Mouse (Mus musculus) neural tube, embryonic 13.5 days (tissue): ENCODE measurements around the gene Lmo4. TPM values are rescaled to one million over a fixed set of nuclear protein-coding genes. Genes with fewer than 3 reads are reported as not detected.

Experiments used
- ATAC-seq: fragments of 200-750 bp; cut with Nextera tagmentation; 2 replicates; pipeline ENCODE4 v1.8.0; 2017; ENCODE audit warnings: low read depth, mild to moderate bottlenecking, moderate TSS enrichment, moderate library complexity
- H3K27ac ChIP-seq: fragments of 300-500 bp; sonication (generic); replicated peaks from 2 replicates; pipeline ENCODE4 v1.5.1; 2015; ENCODE audit warnings: moderate library complexity, mild to moderate bottlenecking, inconsistent platforms
- H3K27me3 ChIP-seq: fragments of 300-500 bp; sonication (generic); 2 replicates; pipeline ENCODE4 v1.6.1; 2015; ENCODE audit warnings: mild to moderate bottlenecking, inconsistent platforms
- H3K36me3 ChIP-seq: fragments of 300-500 bp; sonication (generic); 2 replicates; pipeline ENCODE4 v1.6.1; 2015; ENCODE audit warnings: mild to moderate bottlenecking, inconsistent platforms
- H3K4me1 ChIP-seq: fragments of 300-500 bp; sonication (generic); replicated peaks from 2 replicates; pipeline ENCODE4 v1.6.1; 2015; ENCODE audit warnings: inconsistent platforms
- H3K4me2 ChIP-seq: fragments of 300-500 bp; sonication (generic); 2 replicates; pipeline ENCODE4 v1.6.1; 2015; ENCODE audit warnings: inconsistent platforms, mild to moderate bottlenecking, moderate library complexity
- H3K4me3 ChIP-seq: fragments of 300-500 bp; sonication (generic); 2 replicates; pipeline ENCODE4 v1.5.1; 2015; ENCODE audit warnings: mild to moderate bottlenecking, inconsistent platforms
- H3K9ac ChIP-seq: fragments of 300-500 bp; sonication (generic); 2 replicates; pipeline ENCODE4 v1.6.1; 2015; ENCODE audit warnings: moderate library complexity, mild to moderate bottlenecking, inconsistent platforms
- H3K9me3 ChIP-seq: fragments of 300-500 bp; sonication (generic); 2 replicates; pipeline ENCODE4 v1.6.1; 2016; ENCODE audit warnings: inconsistent platforms
- WGBS: fragments of 180-500 bp; shearing (Covaris S2); methylation state at CpG from one replicate; pipeline ENCODE4 v1.1.7; 2015; 5-methylcytosine and 5-hydroxymethylcytosine counted together
- polyA plus RNA-seq: library from polyadenylated mRNA; unstranded; fragments of >200 nt; fragmentation: Nextera tagmentation; extraction: Ambion mirVana; gene quantifications from 2 replicates; pipeline ENCODE4 v1.2.1, GENCODE M21; 2015

The Lmo4 gene
- polyA plus RNA-seq, result 68.9 and 73.4 TPM in 2 replicates

DNA sequence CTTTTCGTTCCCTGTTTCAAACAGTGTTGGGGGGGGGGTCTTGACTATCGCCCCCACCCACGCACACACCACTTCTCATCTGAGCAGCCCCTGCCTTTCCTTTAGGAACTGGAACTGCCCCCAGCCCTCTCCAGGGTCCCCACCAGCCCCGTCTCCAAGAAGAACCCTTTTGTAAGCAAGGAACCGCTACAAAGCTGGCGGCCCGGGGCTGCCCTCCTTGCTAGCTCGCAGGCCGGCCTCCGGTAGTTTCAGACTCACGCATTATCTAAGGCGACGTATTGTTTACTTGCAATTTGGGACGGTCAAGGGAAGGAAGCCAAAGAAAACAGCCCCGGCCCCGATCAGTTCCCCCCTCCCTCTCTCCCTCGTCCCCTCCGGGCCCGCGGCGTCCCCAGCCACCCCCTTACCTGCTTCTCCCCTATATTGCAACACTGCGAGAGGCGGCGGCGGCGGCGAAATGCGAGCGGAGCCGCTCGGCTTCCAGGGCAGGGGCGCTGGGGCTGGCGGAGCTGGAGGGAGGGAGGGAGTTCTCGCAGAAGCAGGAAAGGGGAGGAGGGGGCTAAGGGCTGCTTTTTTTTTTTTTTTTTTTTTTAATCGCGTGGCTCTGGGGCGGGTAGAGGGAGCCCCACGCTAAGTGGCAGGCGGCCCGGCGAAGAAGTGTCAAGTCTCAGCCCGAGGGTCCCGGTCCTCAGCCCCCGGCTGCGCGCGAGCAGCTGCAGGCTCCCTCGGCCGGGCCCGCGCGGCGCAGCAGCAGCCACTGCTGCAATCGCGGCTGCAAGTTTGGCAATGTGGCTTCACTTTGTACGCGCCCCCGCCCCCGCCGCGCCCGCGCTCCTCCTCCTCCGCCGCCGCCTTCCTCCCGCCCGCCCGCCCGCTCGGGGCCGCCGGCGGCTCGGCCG is at the start of gene Lmo4:
Gene Lmo4, minus strand, starts transcription at position 808 of the 899 bp plus-strand sequence.
- Histone ChIP-seq H3K4me3 (peak within 1 kb of the TSS; percentile 90), H3K9me3 (no peaks in the 10 kb centered on the region), H3K36me3 (peaks cover 5% of the 10 kb centered on the region; the same call in 1 of the 2 replicates), H3K27ac (peak within 1 kb of the TSS; percentile 99), H3K4me2 (peak within 1 kb of the TSS; percentile 86), H3K27me3 (no peaks in the 10 kb centered on the region), H3K9ac (peak within 1 kb of the TSS; percentile 96), H3K4me1 (peaks cover 42% of the 10 kb centered on the region)
- under 1% methylated on average over 45 of the region's 76 CpGs for WGBS
- peak; percentile 83 for ATAC-seq

DNA sequence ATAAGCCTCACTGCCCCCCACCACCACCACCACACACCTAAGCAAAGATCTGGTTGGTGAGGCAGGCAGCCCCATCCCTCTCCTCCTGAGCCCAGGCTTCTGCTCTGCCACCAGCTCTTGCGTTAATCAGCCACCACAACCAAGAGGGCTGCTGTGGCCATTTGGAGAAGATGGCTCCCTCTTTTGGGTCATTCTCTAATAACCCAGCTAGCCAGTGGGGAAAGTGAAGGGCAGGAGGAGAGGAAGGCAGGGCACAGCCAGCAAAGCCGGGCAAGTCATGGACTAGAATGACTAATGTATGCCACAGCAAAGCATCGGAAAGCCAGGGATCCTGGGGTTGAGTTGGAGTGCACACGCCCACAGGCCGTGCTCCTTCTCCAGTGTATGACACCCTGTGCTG is 49.3 kb upstream of the Lmo4 start:
- Histone ChIP-seq H3K4me1 (peaks cover 13% of the 10 kb centered on the region), H3K27ac (no peak overlapping the region), H3K4me2 (no peak overlapping the region), H3K9ac (no peak overlapping the region), H3K9me3 (no peaks in the 10 kb centered on the region), H3K36me3 (no peaks in the 10 kb centered on the region), H3K4me3 (no peak overlapping the region), H3K27me3 (no peaks in the 10 kb centered on the region)
- ATAC-seq, result no peak
- 82% methylated on average over 5 of the region's 5 CpGs for WGBS

DNA sequence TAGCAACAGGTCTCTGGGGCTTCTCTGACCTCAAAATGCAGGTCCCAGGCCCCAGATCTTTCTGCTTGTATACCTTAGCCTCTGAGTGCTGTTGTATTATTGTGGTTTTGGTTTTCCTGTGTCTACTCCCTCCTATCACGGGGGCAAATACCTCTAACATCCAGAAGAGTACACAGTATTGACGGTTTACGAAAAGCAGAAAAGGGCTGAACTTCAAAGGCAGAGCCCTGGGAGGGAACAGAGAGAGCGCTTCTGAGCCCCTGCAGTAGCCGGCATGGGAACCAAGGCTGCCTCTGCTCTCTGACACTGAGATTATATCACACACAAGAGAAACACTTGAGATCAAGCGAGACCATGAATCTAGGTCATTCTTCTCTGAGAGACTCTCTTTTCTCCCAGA is 48.0 kb upstream of the Lmo4 start:
- 83% methylated on average over 6 of the region's 6 CpGs for WGBS
- H3K4me1 ChIP-seq, result 0 out of 2 replicates have a peak, but pooled peaks cover 2% of the 10 kb centered on the region
- no peak for ATAC-seq
- no peaks in the 10 kb centered on the region for H3K36me3 ChIP-seq
- no peak overlapping the region for H3K4me3 ChIP-seq
- H3K9ac ChIP-seq, result no peak overlapping the region
- H3K9me3 ChIP-seq, result no peaks in the 10 kb centered on the region
- H3K27me3 ChIP-seq, result no peaks in the 10 kb centered on the region
- no peak overlapping the region for H3K4me2 ChIP-seq
- no peak overlapping the region for H3K27ac ChIP-seq

DNA sequence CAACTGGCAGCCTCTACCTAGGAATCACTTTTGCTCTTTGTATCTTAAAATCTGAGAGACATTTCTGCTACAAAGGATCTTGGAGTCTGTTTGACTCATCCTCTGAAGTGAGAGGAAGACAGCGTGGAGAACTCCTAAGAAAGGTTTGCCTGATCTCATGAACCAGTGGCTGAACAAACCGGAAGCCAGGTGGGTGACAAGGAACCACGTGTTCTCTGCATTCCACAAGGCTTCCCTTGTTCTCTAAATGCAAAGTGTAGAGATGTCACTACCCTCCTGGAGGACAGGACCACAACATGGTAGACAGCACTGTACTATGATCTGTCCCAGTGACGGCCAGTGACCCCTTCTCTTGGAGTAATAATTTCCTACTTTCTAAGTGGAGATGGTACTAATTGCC is 47.1 kb upstream of the Lmo4 start:
- Histone ChIP-seq H3K9me3 (no peaks in the 10 kb centered on the region), H3K4me1 (no peaks in the 10 kb centered on the region), H3K4me3 (no peak overlapping the region), H3K9ac (no peak overlapping the region), H3K27ac (no peak overlapping the region), H3K4me2 (no peak overlapping the region), H3K27me3 (no peaks in the 10 kb centered on the region), H3K36me3 (no peaks in the 10 kb centered on the region)
- WGBS, result 90% methylated on average over 4 of the region's 4 CpGs
- no peak for ATAC-seq

DNA sequence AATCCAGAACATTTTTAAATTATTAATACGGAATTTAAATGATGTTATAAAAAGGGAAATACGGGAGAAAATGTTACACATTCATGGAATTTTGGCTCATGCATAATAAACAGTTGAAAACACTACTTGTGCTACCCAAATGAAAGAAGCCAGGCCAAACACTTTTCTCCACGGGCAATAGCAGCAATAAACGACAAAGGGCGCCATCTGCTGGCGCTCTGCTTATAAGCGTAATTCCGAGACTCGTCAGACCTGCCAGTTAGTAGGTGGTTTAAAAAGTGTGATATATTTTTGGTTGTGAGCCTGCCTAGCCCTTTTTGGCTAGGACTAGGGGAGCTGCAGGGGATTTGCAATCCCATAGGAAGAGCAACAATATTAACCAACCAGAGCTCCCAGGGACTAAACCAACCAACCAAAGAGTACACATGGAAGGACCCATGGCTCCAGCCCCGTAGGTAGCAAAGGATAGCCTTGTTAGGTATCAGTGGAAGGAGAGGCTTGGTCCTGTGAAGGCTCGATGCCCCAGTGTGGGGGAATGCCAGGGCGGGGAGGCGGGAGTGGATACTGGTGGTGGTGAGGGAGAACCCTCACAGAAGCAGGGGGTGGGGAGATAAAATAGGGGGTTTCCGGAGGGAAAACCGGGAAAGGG is 37.1 kb upstream of the Lmo4 start:
- Histone ChIP-seq H3K9me3 (no peaks in the 10 kb centered on the region), H3K36me3 (no peaks in the 10 kb centered on the region), H3K4me3 (no peak overlapping the region), H3K27me3 (no peaks in the 10 kb centered on the region), H3K4me1 (no peaks in the 10 kb centered on the region), H3K27ac (no peak overlapping the region), H3K9ac (no peak overlapping the region), H3K4me2 (no peak overlapping the region)
- ATAC-seq, result peak; percentile 36; the same call in 1 of the 2 replicates
- WGBS, result 26% methylated on average over 15 of the region's 15 CpGs

DNA sequence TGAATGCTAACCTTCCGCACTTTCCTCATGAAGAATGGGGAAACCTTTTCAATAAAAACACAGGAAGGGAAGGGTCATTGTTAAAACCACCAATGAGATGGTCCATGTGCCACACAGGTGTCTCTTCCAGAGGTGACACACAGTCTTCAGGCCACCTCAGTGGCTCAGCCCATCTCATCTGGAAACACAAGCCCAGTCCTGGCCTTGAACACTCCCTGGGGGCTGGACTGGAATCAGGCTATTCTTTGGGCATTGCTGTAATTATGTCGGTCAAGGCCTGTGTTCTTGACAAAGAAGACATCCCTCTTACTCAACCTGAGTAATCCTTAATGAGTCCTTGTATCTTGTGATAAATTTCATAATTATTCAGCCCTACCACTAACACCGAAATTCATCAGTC is 36.1 kb upstream of the Lmo4 start:
- no peak overlapping the region for H3K4me2 ChIP-seq
- 68% methylated on average over 3 of the region's 3 CpGs for WGBS
- no peak overlapping the region for H3K27ac ChIP-seq
- H3K36me3 ChIP-seq, result no peaks in the 10 kb centered on the region
- H3K9ac ChIP-seq, result no peak overlapping the region
- no peaks in the 10 kb centered on the region for H3K9me3 ChIP-seq
- H3K4me3 ChIP-seq, result no peak overlapping the region
- no peaks in the 10 kb centered on the region for H3K27me3 ChIP-seq
- ATAC-seq, result no peak
- H3K4me1 ChIP-seq, result no peaks in the 10 kb centered on the region

DNA sequence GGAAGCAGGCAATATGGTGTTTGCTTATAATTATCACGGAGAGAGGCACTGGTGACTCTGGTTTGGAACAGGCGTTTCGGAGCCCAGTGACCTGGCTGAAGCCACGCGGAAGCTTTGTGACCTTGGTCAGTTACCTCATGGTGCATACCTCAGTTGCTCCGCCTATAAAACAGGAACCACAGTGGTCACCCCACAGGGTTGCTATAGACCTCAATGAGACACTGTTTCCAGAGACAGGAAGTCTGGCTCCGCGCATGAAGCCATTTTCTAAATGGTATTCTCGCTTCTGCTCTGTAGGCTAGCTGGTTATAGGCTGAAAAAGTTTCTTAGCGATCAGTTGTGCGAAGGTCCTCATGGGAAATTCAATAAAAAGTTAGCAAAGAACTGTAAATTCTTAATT is 33.5 kb upstream of the Lmo4 start:
- Histone ChIP-seq H3K9me3 (no peaks in the 10 kb centered on the region), H3K9ac (no peak overlapping the region), H3K4me2 (no peak overlapping the region), H3K27ac (no peak overlapping the region), H3K36me3 (no peaks in the 10 kb centered on the region), H3K27me3 (no peaks in the 10 kb centered on the region), H3K4me3 (no peak overlapping the region), H3K4me1 (no peaks in the 10 kb centered on the region)
- 90% methylated on average over 11 of the region's 11 CpGs for WGBS
- ATAC-seq, result no peak

DNA sequence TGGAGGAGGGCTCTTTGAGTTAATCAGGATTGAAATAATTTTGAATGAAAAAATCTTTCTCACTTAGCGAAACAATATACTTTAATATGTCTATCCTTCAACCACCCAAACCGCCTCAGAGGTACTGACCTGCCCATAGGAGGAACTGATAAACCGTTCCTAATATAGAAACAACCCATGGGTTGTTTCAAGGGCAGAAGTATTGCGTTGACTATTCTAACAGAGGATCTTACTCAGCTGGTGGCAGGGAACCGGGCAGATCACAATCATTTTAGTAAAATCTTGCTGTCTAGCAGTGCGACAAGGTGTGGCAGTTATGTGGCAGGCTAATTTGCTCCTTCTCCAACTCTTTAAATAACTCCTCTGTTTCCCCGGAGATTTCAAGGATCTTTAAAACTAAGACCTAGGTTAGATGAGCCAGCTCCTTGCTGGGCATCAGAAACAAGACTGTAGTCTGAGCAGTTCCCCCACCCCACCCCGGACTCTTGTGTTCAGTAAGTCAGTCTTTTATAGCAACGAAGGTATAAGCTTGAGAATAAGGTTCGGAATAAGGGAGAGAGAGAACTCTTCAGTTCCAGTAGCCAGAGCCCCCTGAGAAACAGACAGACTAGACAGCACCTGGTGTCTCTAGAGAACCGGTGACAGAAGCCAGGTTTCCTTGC is 27.5 kb upstream of the Lmo4 start:
- Histone ChIP-seq H3K4me1 (no peaks in the 10 kb centered on the region), H3K27ac (no peak overlapping the region), H3K36me3 (no peaks in the 10 kb centered on the region), H3K4me2 (no peak overlapping the region), H3K27me3 (no peaks in the 10 kb centered on the region), H3K9ac (no peak overlapping the region), H3K9me3 (no peaks in the 10 kb centered on the region), H3K4me3 (no peak overlapping the region)
- ATAC-seq, result no peak
- 89% methylated on average over 11 of the region's 11 CpGs for WGBS

DNA sequence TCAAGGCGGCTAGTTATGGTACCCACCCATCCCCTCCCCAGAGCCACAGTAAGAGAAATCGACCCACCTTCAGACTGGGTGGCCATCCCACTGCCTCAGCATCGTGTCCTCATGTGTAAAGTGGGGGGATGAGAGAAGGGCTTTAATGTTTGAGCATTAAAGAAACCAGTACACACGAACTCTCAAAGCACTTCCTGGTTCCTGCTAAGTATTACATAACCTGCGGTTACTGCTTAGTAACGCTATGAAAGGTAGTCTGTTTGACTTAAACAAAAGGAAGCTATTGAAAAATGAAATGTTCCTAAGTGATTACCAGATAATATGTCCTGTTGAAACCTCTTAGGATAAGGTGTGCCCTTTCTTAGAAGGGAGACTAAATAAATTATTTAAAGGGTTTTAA is 26.9 kb upstream of the Lmo4 start:
- no peak for ATAC-seq
- H3K4me2 ChIP-seq, result no peak overlapping the region
- H3K36me3 ChIP-seq, result no peaks in the 10 kb centered on the region
- H3K4me1 ChIP-seq, result no peaks in the 10 kb centered on the region
- 89% methylated on average over 6 of the region's 6 CpGs for WGBS
- H3K4me3 ChIP-seq, result no peak overlapping the region
- H3K27ac ChIP-seq, result no peak overlapping the region
- H3K9me3 ChIP-seq, result no peaks in the 10 kb centered on the region
- H3K27me3 ChIP-seq, result no peaks in the 10 kb centered on the region
- no peak overlapping the region for H3K9ac ChIP-seq

DNA sequence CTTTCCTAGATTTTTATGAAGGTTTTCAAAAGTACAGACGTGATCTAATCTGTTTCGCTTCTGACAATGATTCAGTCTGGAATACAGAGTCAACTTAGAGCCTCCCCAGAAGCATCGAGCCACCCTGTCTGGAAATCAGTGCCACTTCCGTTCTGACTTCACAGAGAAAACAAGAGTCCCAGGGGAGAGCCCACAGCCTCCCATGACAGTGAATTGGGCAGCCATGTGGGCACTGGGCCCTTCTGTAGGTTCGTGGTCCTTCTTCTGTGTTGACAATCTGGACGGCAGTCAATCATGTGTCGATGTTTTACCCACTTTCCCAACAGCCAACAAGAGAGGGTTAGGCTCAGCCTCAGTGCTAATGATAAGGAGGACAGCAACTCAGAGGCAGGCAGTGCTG is 26.4 kb upstream of the Lmo4 start:
- H3K4me2 ChIP-seq, result no peak overlapping the region
- ATAC-seq, result no peak

DNA sequence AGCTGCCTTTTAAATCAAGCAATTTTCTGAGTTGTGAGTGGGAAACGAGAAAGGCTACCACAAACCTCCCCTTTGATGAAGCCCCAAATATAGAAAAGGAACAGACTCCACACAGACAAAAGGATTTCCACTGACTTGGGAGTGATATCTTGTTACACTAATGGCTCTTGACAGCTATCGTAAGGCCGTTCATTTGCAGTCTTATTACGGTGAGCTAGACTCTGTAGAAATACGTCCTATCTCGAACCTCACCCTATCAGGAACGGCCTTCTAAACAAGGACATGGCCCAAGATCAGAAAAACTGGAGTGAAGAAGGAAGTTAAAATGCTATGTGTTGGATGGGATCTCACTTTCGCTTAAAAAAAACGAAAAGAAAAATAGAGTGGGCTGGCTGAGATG is 25.0 kb upstream of the Lmo4 start:
- no peak for ATAC-seq
- H3K4me3 ChIP-seq, result no peak overlapping the region
- peaks cover 7% of the 10 kb centered on the region for H3K4me1 ChIP-seq
- no peak overlapping the region for H3K9ac ChIP-seq
- no peak overlapping the region for H3K27ac ChIP-seq
- no peaks in the 10 kb centered on the region for H3K36me3 ChIP-seq
- WGBS, result 84% methylated on average over 9 of the region's 9 CpGs
- no peaks in the 10 kb centered on the region for H3K9me3 ChIP-seq
- no peak overlapping the region for H3K4me2 ChIP-seq
- H3K27me3 ChIP-seq, result no peaks in the 10 kb centered on the region; the same call in 1 of the 2 replicates

More for the DNA sequence above, 26.4 kb upstream of the Lmo4 start:
- no peaks in the 10 kb centered on the region for H3K27me3 ChIP-seq
- H3K27ac ChIP-seq, result no peak overlapping the region
- no peak overlapping the region for H3K4me3 ChIP-seq
- no peaks in the 10 kb centered on the region for H3K36me3 ChIP-seq
- no peaks in the 10 kb centered on the region for H3K9me3 ChIP-seq
- no peak overlapping the region for H3K9ac ChIP-seq
- H3K4me1 ChIP-seq, result no peaks in the 10 kb centered on the region
- 84% methylated on average over 7 of the region's 7 CpGs for WGBS

DNA sequence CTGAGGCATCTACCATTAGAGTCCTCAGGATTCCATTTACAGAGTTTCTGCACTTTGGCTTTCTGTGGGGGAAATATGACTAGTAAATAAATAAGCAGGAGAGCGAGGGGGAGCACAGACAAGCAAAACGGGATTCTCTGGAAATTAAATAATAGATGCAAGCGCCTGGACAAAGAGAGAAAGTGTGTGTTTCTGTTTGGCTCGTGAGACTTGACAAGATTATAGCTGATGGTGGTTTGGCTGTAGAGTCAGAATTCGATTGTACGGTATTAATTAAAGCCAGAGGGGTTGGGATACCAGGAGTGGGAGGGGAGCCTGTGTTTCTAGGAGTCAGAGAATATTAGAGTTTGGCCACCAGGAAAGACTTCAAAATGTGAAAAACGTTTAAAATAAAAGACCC is 24.3 kb upstream of the Lmo4 start:
- H3K4me1 ChIP-seq, result peaks cover 14% of the 10 kb centered on the region
- no peak overlapping the region for H3K27ac ChIP-seq
- WGBS, result 78% methylated on average over 7 of the region's 7 CpGs
- H3K27me3 ChIP-seq, result no peaks in the 10 kb centered on the region; the same call in 1 of the 2 replicates
- H3K9me3 ChIP-seq, result no peaks in the 10 kb centered on the region
- no peak for ATAC-seq
- no peak overlapping the region for H3K9ac ChIP-seq
- no peak overlapping the region for H3K4me3 ChIP-seq
- H3K4me2 ChIP-seq, result no peak overlapping the region
- no peaks in the 10 kb centered on the region for H3K36me3 ChIP-seq
